Mouse (Mus musculus): ENCODE measurements around the gene Cnnm1. TPM values are rescaled to one million over a fixed set of nuclear protein-coding genes. Genes with fewer than 3 reads are reported as not detected.
A peak's percentile ranks its signal among the peaks of the same experiment; 100 is the strongest.

The Cnnm1 gene
- total and polyA plus RNA-seq, 2 experiments from 2014 or later = 2.5 to 9.6 TPM

- Histone ChIP-seq H3K4me2 (ENCODE audit: low read depth, low read length) (no peak overlapping the region), H3K4me1 (ENCODE audit: insufficient read depth, low read length) (no peaks in the 10 kb centered on the region), H3K27me3 (ENCODE audit: insufficient read depth, low read length) (no peaks in the 10 kb centered on the region), H3K4me3 (ENCODE audit: low read length) (no peak overlapping the region), H3K27ac (no peak overlapping the region), H3K9ac (replicated peaks; ENCODE audit: low read length) (no peak overlapping the region), H3K36me3 (ENCODE audit: insufficient read depth, low read length) (no peaks in the 10 kb centered on the region), H3K9me3 (ENCODE audit: low read length) (no peaks in the 10 kb centered on the region)
- 89% methylated on average over 24 of the region's 24 CpGs for WGBS
- TF ChIP-seq CTCF (IDR thresholded peaks at IDR 0.05; ENCODE audit: low read depth) = no peak
- no peak for DNase-seq (ENCODE audit: low spot score)
- ATAC-seq = no peak
Measured at GRCm38 (mm10) chr19:43427446-43428224, 12.6 kb upstream of the Cnnm1 start.

- 82% methylated on average over 7 of the region's 7 CpGs for WGBS
- H3K4me2 ChIP-seq (ENCODE audit: low read depth, low read length) = no peak overlapping the region
- no peak for DNase-seq (ENCODE audit: low spot score)
Measured at GRCm38 (mm10) chr19:43439246-43439645, 990 bp upstream of the Cnnm1 start.

GRCm38 (mm10) chr19:43440768-43441660 is 778 bp downstream of the Cnnm1 start:
- no peak for TF ChIP-seq CTCF (IDR thresholded peaks at IDR 0.05; ENCODE audit: low read depth)
- no peaks in the 10 kb centered on the region for H3K27me3 ChIP-seq (ENCODE audit: insufficient read depth, low read length)
- peak overlapping the region; percentile 92 for H3K4me2 ChIP-seq (ENCODE audit: low read depth, low read length)
- WGBS = under 1% methylated on average over 86 of the region's 118 CpGs
- H3K9me3 ChIP-seq (ENCODE audit: low read length) = no peaks in the 10 kb centered on the region; the same call in 1 of the 2 replicates
- H3K4me1 ChIP-seq (ENCODE audit: insufficient read depth, low read length) = 0 out of 2 replicates have a peak, but pooled peaks cover 4% of the 10 kb centered on the region
- peak overlapping the region; percentile 85 for H3K27ac ChIP-seq
- ATAC-seq = peak; percentile 60
- peak overlapping the region; percentile 73 for H3K9ac ChIP-seq (replicated peaks; ENCODE audit: low read length)
- peak overlapping the region; percentile 55 for H3K4me3 ChIP-seq (ENCODE audit: low read length)
- H3K36me3 ChIP-seq (ENCODE audit: insufficient read depth, low read length) = no peaks in the 10 kb centered on the region
- DNase-seq (ENCODE audit: low spot score) = peak; percentile 59

More at GRCm38 (mm10) chr19:43439246-43439645, 990 bp upstream of the Cnnm1 start:
- H3K4me1 ChIP-seq (ENCODE audit: insufficient read depth, low read length) = 0 out of 2 replicates have a peak, but pooled peaks cover 4% of the 10 kb centered on the region
- no peak for ATAC-seq
- H3K27me3 ChIP-seq (ENCODE audit: insufficient read depth, low read length) = no peaks in the 10 kb centered on the region
- H3K9ac ChIP-seq (replicated peaks; ENCODE audit: low read length) = no peak overlapping the region
- H3K4me3 ChIP-seq (ENCODE audit: low read length) = no peak overlapping the region
- no peak for TF ChIP-seq CTCF (IDR thresholded peaks at IDR 0.05; ENCODE audit: low read depth)
- H3K27ac ChIP-seq = no peak overlapping the region
- H3K36me3 ChIP-seq (ENCODE audit: insufficient read depth, low read length) = no peaks in the 10 kb centered on the region
- H3K9me3 ChIP-seq (ENCODE audit: low read length) = no peaks in the 10 kb centered on the region; the same call in 1 of the 2 replicates

- Histone ChIP-seq H3K4me1 (ENCODE audit: insufficient read depth, low read length) (0 out of 2 replicates have a peak, but pooled peaks cover 4% of the 10 kb centered on the region), H3K27ac (peak overlapping the region; percentile 85; the same call in 1 of the 2 replicates), H3K9me3 (ENCODE audit: low read length) (no peaks in the 10 kb centered on the region; the same call in 1 of the 2 replicates), H3K4me3 (ENCODE audit: low read length) (peak overlapping the region; percentile 55), H3K36me3 (ENCODE audit: insufficient read depth, low read length) (no peaks in the 10 kb centered on the region), H3K4me2 (ENCODE audit: low read depth, low read length) (peak overlapping the region; percentile 92), H3K27me3 (ENCODE audit: insufficient read depth, low read length) (no peaks in the 10 kb centered on the region), H3K9ac (replicated peaks; ENCODE audit: low read length) (peak overlapping the region; percentile 73)
- DNase-seq (ENCODE audit: low spot score) (no peak), ATAC-seq (peak; percentile 24; the same call in 1 of the 2 replicates)
- no peak for TF ChIP-seq CTCF (IDR thresholded peaks at IDR 0.05; ENCODE audit: low read depth)
- WGBS = 8% methylated on average over 17 of the region's 17 CpGs
Measured at GRCm38 (mm10) chr19:43441661-43441990, 1.4 kb downstream of the Cnnm1 start.

GRCm38 (mm10) chr19:43442269-43442668 is 2.0 kb downstream of the Cnnm1 start:
- H3K27me3 ChIP-seq (ENCODE audit: insufficient read depth, low read length) = no peaks in the 10 kb centered on the region
- TF ChIP-seq CTCF (IDR thresholded peaks at IDR 0.05; ENCODE audit: low read depth) = no peak
- WGBS = 58% methylated on average over 6 of the region's 6 CpGs

GRCm38 (mm10) chr19:43442906-43443305 is 2.7 kb downstream of the Cnnm1 start:
- no peaks in the 10 kb centered on the region for H3K27me3 ChIP-seq (ENCODE audit: insufficient read depth, low read length)
- no peak for DNase-seq (ENCODE audit: low spot score)
- H3K4me1 ChIP-seq (ENCODE audit: insufficient read depth, low read length) = 0 out of 2 replicates have a peak, but pooled peaks cover 4% of the 10 kb centered on the region
- 81% methylated on average over 5 of the region's 5 CpGs for WGBS
- ATAC-seq = no peak
- peak overlapping the region; percentile 92; the same call in 1 of the 2 replicates for H3K4me2 ChIP-seq (ENCODE audit: low read depth, low read length)
- no peak overlapping the region for H3K9ac ChIP-seq (replicated peaks; ENCODE audit: low read length)
- H3K9me3 ChIP-seq (ENCODE audit: low read length) = no peaks in the 10 kb centered on the region; the same call in 1 of the 2 replicates
- H3K4me3 ChIP-seq (ENCODE audit: low read length) = no peak overlapping the region
- no peaks in the 10 kb centered on the region for H3K36me3 ChIP-seq (ENCODE audit: insufficient read depth, low read length)
- H3K27ac ChIP-seq = no peak overlapping the region
- no peak for TF ChIP-seq CTCF (IDR thresholded peaks at IDR 0.05; ENCODE audit: low read depth)

More at GRCm38 (mm10) chr19:43442269-43442668, 2.0 kb downstream of the Cnnm1 start:
- Histone ChIP-seq H3K36me3 (ENCODE audit: insufficient read depth, low read length) (no peaks in the 10 kb centered on the region), H3K9ac (replicated peaks; ENCODE audit: low read length) (no peak overlapping the region), H3K27ac (no peak overlapping the region), H3K9me3 (ENCODE audit: low read length) (no peaks in the 10 kb centered on the region; the same call in 1 of the 2 replicates), H3K4me2 (ENCODE audit: low read depth, low read length) (peak overlapping the region; percentile 92), H3K4me1 (ENCODE audit: insufficient read depth, low read length) (0 out of 2 replicates have a peak, but pooled peaks cover 4% of the 10 kb centered on the region), H3K4me3 (ENCODE audit: low read length) (peak overlapping the region; percentile 55)
- ATAC-seq (no peak), DNase-seq (ENCODE audit: low spot score) (no peak)
